Mouse (Mus musculus): ENCODE results near the gene Gzmf.
"Not testable (repeated sequence)": the region's sequence is repeated elsewhere in the genome, so short reads cannot be mapped to it uniquely, and the experiment has no call there.

Gene Gzmf

GRCm38 (mm10) chr14:56211317-56211716, at the start of gene Gzmf:
TSS of gene Gzmf (minus strand) at chr14:56211417.
- no peak for DNase-seq (ENCODE audit: low read depth, low spot score)

- DNase-seq (ENCODE audit: low read depth, low spot score): peak; percentile 10
Observed at GRCm38 (mm10) chr14:56240409-56240808, 29.2 kb upstream of the Gzmf start.

DNA sequence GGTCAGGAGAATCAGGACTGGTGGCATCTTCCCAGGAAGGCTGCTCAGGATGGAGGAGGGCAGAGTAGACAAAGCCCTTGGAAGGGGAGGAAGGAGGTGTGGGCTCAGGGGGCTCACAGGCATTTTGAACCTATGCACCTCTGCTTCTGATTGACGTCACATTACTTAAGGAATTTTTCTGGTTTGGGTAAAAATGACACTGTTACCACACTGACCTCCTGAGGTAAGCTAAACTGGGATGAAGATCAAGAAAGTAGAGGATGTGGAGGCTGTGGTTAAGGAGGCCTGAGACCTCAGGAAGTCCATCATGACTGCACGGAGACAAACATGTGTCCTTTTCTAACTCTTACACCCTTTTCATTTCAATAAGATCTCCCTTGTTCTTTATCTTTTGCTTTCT, 23.3 kb upstream of the Gzmf start, which contains the start of gene Gzmc:
Gene Gzmc (minus strand): TSS at position 101 of the 400 bp plus-strand sequence.
- no peak for DNase-seq (ENCODE audit: low read depth, low spot score)

- DNase-seq (ENCODE audit: low read depth, low spot score): no peak
Observed at GRCm38 (mm10) chr14:56205613-56206012, 5.6 kb downstream of the Gzmf start.

DNA sequence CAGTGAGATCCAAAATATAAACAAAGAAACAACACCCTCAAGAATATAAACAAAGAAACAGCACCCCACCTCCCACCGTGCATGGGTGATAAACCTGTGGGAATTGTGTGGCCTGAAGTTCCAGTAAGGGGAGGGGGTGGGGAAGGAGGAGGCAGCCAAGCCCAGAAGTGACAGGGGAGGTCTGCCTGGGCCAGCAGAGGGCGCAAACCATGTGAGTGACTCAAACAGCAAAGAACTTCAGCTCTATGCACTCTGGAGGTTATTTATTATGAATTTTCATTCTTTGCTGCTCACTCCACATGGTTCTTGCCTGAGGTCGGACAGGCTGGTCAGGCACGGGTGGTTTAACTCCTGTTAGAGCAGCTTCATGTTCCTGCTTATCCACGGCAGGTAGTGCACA, 6.2 kb downstream of the Gzmf start:
- DNase-seq (ENCODE audit: low read depth, low spot score): peak; percentile 59

- DNase-seq (ENCODE audit: low read depth, low spot score): peak; percentile 61
Observed at GRCm38 (mm10) chr14:56203975-56204374, 7.2 kb downstream of the Gzmf start.

DNA sequence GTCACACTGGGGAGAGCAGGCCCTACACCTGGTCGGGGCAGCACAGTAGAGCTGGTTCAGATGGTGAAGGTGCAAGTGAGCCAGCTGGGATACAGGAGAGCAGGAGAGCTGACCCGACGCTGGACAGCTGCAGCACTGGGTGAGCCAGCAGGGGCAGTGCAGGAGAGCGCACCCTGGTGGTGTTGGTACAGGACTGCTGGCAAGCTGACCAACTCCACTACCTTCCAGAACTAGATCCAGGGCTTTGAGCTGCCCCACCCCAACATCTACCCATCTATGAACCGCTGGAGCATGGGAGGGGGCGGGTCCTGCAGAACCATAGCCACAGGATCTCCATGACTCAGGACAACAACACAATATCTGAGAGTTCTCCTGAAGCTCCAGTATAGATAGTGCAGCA, 24.3 kb downstream of the Gzmf start:
- DNase-seq (ENCODE audit: low read depth, low spot score): peak; percentile 32

- DNase-seq (ENCODE audit: low read depth, low spot score): no peak
Observed at GRCm38 (mm10) chr14:56186521-56186920, 24.7 kb downstream of the Gzmf start.

GRCm38 (mm10) chr14:56177651-56178050, 33.6 kb downstream of the Gzmf start:
- peak; percentile 53 for DNase-seq (ENCODE audit: low read depth, low spot score)

GRCm38 (mm10) chr14:56174499-56174898, 36.7 kb downstream of the Gzmf start, which contains the start of gene Gzmn:
TSS of gene Gzmn (minus strand) at chr14:56174599.
- no peak for DNase-seq (ENCODE audit: low read depth, low spot score)

- DNase-seq (ENCODE audit: low read depth, low spot score): no peak
Observed at GRCm38 (mm10) chr14:56173396-56173795, 37.8 kb downstream of the Gzmf start.

DNA sequence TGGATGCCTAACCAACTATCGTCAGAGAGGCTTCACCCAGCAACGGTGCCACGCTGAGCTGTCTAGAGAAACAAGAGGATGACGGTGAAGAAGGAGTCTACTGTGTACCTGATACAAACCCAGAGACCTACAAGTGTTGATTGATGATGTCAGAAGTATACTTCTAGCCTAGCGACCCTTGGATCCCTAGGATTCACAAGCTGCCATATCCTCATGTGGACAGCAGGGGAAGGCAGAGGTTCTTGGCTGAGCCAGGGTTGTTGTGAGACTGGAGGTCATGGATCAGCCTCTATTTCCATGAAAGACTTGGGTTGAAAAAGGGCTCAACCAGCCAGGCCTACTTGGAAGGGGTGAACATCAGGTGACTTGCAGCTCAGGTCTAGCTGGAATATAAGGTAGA, 38.5 kb downstream of the Gzmf start:
- no peak for DNase-seq (ENCODE audit: low read depth, low spot score)

DNA sequence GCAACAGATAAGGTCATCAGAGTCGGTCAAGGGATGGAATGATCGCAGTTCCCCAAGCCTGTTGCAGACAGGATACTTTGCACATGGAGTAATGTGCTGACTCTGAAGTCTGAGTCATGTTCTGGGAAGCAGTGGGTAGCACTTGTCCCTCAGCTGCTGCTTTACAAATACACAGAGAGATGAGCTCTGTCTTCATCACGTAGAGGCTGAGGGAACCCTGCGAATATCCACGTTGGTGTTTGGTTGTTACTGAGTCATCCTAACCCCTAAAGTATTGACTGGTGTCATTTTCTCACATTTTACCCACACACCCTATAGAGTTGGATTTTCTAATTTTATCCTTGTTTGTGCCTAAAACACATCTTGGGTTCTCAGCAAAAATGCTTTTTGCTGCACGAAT, 43.2 kb downstream of the Gzmf start:
- DNase-seq (ENCODE audit: low read depth, low spot score): no peak

- DNase-seq (ENCODE audit: low read depth, low spot score): no peak
Observed at GRCm38 (mm10) chr14:56162109-56162508, 49.1 kb downstream of the Gzmf start.

DNA sequence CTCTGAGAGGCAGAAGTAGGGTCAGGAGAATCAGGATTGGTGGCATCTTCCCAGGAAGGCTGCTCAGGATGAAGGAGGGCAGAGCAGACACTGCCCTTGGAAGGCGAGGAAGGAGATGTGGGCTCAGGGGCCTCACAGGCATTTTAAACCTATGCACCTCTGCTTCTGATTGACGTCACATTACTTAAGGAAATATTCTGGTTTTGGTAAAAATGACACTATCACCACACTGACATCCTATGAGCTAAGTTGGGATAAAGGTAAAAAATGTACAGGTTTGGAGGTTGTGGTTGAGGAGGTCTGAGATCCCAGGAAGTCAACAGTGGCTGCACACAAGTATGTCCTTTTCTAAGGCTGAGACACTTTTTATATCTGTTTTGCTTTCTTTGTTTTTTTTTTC, 51.7 kb downstream of the Gzmf start, which contains the start of gene Gzmg:
Gene Gzmg (minus strand): TSS at position 101 of the 400 bp plus-strand sequence.
- not testable (repeated sequence) for DNase-seq (ENCODE audit: low read depth, low spot score)

GRCm38 (mm10) chr14:56155340-56155739, 55.9 kb downstream of the Gzmf start:
- DNase-seq (ENCODE audit: low read depth, low spot score): peak; percentile 20
